Comparison of ENCODE assay signal across 8 mouse cellular contexts in the genomic region with DNA sequence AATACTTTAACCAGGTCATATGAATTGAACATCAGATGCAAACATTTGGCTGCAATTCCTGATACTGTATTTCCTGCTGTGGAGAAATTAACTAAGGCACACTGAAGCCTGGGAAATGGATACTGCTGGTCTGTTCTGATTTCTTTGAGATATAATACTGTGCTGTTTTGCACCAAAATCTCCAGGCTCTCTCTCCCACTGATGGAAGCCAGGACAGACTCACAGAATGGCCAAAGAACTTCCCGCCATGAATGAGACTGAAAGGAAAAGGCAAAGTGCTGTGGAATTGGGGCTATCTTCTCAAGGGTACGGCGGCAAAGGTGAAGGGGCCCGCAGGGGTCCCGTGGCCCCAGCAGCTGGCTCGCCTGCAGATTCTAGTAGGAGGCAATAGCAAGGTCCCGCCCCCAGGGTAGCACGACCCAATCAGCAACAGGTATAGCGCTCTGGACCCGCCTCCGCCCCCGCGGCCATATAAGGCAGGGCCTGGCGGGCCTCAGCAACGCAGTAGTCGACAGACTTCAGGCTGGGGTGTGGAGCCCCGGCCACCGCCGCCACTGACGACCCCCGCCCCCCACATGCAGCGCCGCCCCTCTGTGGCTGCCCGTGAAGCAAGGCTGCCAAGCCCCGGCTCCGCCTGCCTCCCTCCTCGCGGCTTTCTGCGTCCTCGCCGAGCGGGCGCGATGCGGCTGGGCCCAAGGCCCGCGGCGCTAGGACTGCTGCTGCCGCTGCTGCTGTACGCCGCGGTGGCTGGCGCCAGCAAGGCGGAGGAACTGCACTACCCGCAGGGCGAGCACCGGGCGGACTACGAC. TPM values are rescaled to one million over a fixed set of nuclear protein-coding genes. Genes with fewer than 3 reads are reported as not detected.
DNase-seq lines count a peak whose midpoint lies in the region; ATAC-seq lines count a peak whose summit lies in the region.

A gene (plus strand): TSS at position 474 of the 809 bp plus-strand sequence.

- 0% methylated on average over 36 of the region's 49 CpGs for WGBS in hindbrain, embryonic 15.5 days

- H3K9ac ChIP-seq in hindbrain, embryonic 15.5 days = peak within 1 kb of the TSS; percentile 95

- H3K4me3 ChIP-seq in hindbrain, embryonic 15.5 days = peak within 1 kb of the TSS; percentile 86

- peak within 1 kb of the TSS; percentile 95 for H3K27ac ChIP-seq in hindbrain, embryonic 15.5 days (replicated peaks)

- H3K27me3 ChIP-seq in hindbrain, embryonic 15.5 days = no peaks in the 10 kb centered on the region

- H3K4me1 ChIP-seq in hindbrain, embryonic 15.5 days (replicated peaks) = peaks cover 21% of the 10 kb centered on the region

- peak; percentile 100 for ATAC-seq in hindbrain, embryonic 15.5 days (ENCODE audit: low FRiP score, low read depth)

- peak within 1 kb of the TSS; percentile 66 for H3K4me2 ChIP-seq in hindbrain, embryonic 15.5 days

- H3K36me3 ChIP-seq in hindbrain, embryonic 15.5 days = peaks cover 8% of the 10 kb centered on the region

- H3K9me3 ChIP-seq in hindbrain, embryonic 15.5 days = no peaks in the 10 kb centered on the region

- peak; percentile 95 for DNase-seq in T-cell, adult 2 months (ENCODE audit: low spot score)
- DNase-seq in cerebellum, postnatal 36 days = peak; percentile 96 to 97
- peak; percentile 95 for DNase-seq in frontal cortex, postnatal 36 days (ENCODE audit: low spot score in 2 of 2)
- DNase-seq in left cerebral cortex, adult 11 months (ENCODE audit: low spot score) = peak; percentile 94
- peak; percentile 97 to 98 for DNase-seq in lung, postnatal 4 days
- DNase-seq in retina, postnatal 7 days (ENCODE audit: low read depth, low spot score) = peak; percentile 83
- DNase-seq in urinary bladder, adult 2 months (ENCODE audit: low spot score) = peak; percentile 95

RNA-seq across cellular contexts. Expression of the gene that starts here (rescaled TPM):
- 263 and 276 TPM in 2 replicates for polyA plus RNA-seq in hindbrain, embryonic 15.5 days (2015; fragmentation: Nextera tagmentation; extraction: Ambion mirVana)
- polyA plus RNA-seq in urinary bladder, adult 2 months (2012; rRNA removed) = 109 and 111 TPM in 2 replicates

Comparison
In these comparisons a context has a peak if more than half of its experiments do, and no peak if none do; other contexts are left out.
1. Peak in every context shown above with its lines: DNase-seq, ATAC-seq, H3K4me3 ChIP-seq and H3K27ac ChIP-seq.